Mouse (Mus musculus): Measurements from ENCODE around the gene Aunip.
A peak's percentile ranks its signal among the peaks of the same experiment; 100 is the strongest.

The Aunip gene

GRCm38 (mm10) chr4:134516981-134517380, 6.2 kb downstream of the Aunip start:
- DNase-seq = no peak

DNA sequence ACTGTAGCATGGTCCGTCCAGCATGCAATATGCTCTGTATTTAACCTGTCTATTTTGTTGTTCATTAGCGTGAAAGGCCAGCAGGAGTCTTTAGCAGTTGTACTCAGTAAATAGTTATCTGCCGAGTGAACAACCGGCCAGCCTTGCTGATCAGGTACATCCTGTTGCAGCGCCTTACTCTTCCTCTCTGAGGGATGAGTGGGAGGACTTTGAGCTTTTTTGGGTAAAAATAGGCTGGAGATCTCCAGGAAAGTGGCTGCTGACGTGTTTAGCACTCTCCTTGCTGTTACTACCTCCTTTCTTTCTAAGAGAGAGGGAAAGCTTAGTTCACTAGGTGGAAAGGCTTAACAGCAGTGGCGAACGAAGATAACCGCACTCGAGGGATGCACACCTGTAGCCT, 6.9 kb downstream of the Aunip start:
- DNase-seq = no peak

GRCm38 (mm10) chr4:134518541-134518940, 7.7 kb downstream of the Aunip start:
- DNase-seq = no peak

GRCm38 (mm10) chr4:134519281-134519680, 8.5 kb downstream of the Aunip start:
- DNase-seq = no peak

- no peak for DNase-seq
Observed at GRCm38 (mm10) chr4:134523447-134523846, 12.6 kb downstream of the Aunip start.

GRCm38 (mm10) chr4:134525806-134526205, 15.0 kb downstream of the Aunip start:
- no peak for DNase-seq

- no peak for DNase-seq
Observed at GRCm38 (mm10) chr4:134526220-134526619, 15.4 kb downstream of the Aunip start.

GRCm38 (mm10) chr4:134532928-134533327, 22.1 kb downstream of the Aunip start:
- no peak for DNase-seq

DNA sequence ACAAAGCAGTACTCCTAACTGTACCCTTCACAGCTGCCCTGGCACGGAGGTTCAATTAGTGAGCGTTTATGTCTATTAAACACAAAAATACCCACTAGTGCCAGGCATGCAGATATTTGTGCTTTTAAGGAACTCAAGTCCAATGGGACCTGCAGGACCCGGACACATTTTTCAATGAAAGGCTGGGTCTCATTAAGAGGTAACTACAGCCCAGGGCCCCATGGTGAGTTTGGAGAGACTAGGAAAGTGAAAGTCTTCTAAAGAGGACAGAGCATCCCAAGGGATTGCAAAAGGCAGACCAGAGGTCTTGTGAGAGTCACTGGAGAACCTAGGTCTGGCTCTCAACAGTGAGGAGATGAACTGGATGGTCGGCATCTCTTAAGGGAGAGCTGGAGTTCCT, 22.6 kb downstream of the Aunip start:
- no peak for DNase-seq

- peak in 1 of 2 experiments; percentile 57 for DNase-seq
Observed at GRCm38 (mm10) chr4:134534124-134534886, 23.5 kb downstream of the Aunip start.

GRCm38 (mm10) chr4:134534932-134535786, 24.4 kb downstream of the Aunip start, which contains the start of gene Mtfr1l:
TSS of gene Mtfr1l (minus strand) at chr4:134535387.
- DNase-seq = peak; percentile 92 to 95

GRCm38 (mm10) chr4:134535787-134536151, 25.0 kb downstream of the Aunip start:
- no peak for DNase-seq

- no peak for DNase-seq
Observed at GRCm38 (mm10) chr4:134538997-134539580, 28.3 kb downstream of the Aunip start.

- DNase-seq = no peak
Observed at GRCm38 (mm10) chr4:134542726-134543125, 31.9 kb downstream of the Aunip start.

DNA sequence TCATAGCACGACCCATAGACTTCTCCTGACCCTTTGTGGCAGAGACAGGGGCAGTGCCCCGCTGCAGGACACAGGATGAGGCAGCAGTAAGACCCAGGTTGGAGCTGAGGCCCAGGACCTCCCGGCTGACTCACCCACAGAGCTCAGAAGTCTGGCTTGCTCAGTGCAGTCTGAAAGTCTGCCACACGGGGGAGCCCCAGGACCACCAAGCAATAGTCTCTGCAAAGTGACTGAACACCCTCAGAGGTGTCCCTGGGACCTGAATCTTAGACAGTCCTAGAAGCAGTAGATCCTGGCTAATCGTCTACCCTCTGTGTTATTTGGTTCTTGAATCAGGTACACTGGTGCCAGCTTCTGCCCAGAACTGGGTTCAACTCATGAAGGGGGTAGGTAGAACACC, 32.5 kb downstream of the Aunip start:
- peak; percentile 97 to 99 for DNase-seq

- peak; percentile 61 for DNase-seq
Observed at GRCm38 (mm10) chr4:134546814-134547705, 36.3 kb downstream of the Aunip start.

- no peak for DNase-seq
Observed at GRCm38 (mm10) chr4:134548169-134548938, 37.6 kb downstream of the Aunip start.

GRCm38 (mm10) chr4:134549899-134550298, 39.1 kb downstream of the Aunip start:
- no peak for DNase-seq

GRCm38 (mm10) chr4:134551494-134552316, 40.9 kb downstream of the Aunip start, which contains the start of gene Selenon:
TSS of gene Selenon (minus strand) at chr4:134552166.
- peak; percentile 59 to 73 for DNase-seq

DNA sequence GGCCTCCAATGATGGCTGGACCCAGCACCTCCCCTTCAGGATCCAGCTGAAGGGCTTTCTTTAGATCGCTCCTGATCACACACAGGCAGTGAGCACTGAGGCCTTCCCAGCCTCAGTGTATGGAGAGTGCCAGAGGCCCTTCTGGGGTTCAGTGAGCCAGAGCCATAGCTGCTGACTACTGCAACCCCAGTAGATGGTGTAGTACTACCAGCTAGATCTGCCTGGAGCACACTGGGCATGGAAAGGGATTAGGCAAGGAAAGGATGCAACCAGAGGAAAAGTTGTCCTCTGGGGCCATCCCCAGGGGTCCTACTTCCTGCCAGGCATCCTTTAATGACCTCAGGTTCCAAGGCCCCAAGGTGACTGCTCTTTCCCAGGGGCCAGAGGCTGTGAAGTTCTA, 42.8 kb downstream of the Aunip start:
- DNase-seq = no peak
